Mouse (Mus musculus) bone marrow, adult 2 months (tissue): Measurements from ENCODE around the gene Ppp1r3e.

Experiments
- CTCF ChIP-seq: fragments of 200-500 bp; IDR thresholded peaks from 2 replicates; pipeline ENCODE4 v1.5.1; 2011; ENCODE audit warnings: low read length, control low read depth; ENCODE audit not compliant: control insufficient read depth, insufficient read depth
- POLR2A ChIP-seq: fragments of 200-500 bp; IDR thresholded peaks from 2 replicates; pipeline ENCODE4 v1.6.1; 2011; ENCODE audit warnings: low read depth, mild to moderate bottlenecking, control low read depth, low read length, borderline replicate concordance; ENCODE audit not compliant: control insufficient read depth

GRCm38 (mm10) chr14:54926401-54927158, 49.2 kb upstream of the Ppp1r3e start:
- TF ChIP-seq POLR2A: no peak
- no peak for TF ChIP-seq CTCF
